ENCODE assay signal across 26 mouse cellular contexts in the genomic region with DNA sequence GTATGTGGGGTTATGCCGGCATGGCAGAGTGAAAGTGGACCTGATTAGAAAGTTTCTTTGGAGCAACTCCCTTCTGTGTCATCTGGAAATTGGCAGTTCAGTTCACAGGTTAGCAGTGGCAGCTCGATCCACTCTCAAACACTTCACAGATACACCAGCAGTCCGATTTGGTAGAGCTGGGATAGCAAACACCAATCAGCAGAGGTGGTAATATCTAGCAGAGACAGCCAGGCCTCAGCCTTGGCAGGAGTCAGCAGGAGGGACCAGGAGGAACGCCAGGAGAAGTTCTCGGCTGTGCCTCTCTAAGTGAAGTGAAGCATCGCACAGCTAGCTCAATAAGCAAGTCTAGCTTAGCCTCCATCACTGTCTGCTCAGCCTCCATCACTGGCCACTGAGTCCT.
DNase-seq lines count a peak whose midpoint lies in the region; ATAC-seq and TF ChIP-seq lines count a peak whose summit lies in the region.
"Had no signal": no experiment of that assay in that cellular context is flagged by ENCODE, and none has a peak within 500 bp of the region (broad histone marks: within the 10 kb centered on the region; RNA-seq: fewer than 3 reads in every experiment).

No protein-coding gene starts in this region.

- no peak for TF ChIP-seq CTCF in spleen, adult 2 months (IDR thresholded peaks at IDR 0.05; ENCODE audit: extremely low read depth, insufficient read depth, insufficient read length, insufficient replicate concordance)

- no peak overlapping the region for H3K4me2 ChIP-seq in heart, embryonic 13.5 days
- H3K4me2 ChIP-seq in intestine, embryonic 16.5 days (ENCODE audit: low read depth, low read length), result no peak overlapping the region
- H3K4me2 ChIP-seq: embryonic facial prominence, embryonic 12.5 days; embryonic facial prominence, embryonic 15.5 days; hindbrain, embryonic 13.5 days; intestine, embryonic 15.5 days had no signal

- H3K9ac ChIP-seq in heart, embryonic 13.5 days, result no peak overlapping the region
- no peak overlapping the region for H3K9ac ChIP-seq in intestine, embryonic 16.5 days (ENCODE audit: low read depth, low read length)
- H3K9ac ChIP-seq: embryonic facial prominence, embryonic 12.5 days; embryonic facial prominence, embryonic 15.5 days; forebrain, postnatal 0 days; hindbrain, embryonic 13.5 days; intestine, embryonic 15.5 days had no signal

- no peak for TF ChIP-seq POLR2A in spleen, adult 2 months (IDR thresholded peaks at IDR 0.05; ENCODE audit: low read depth, low read length)

- WGBS in heart, embryonic 10.5 days, result 76% methylated on average over 6 of the region's 6 CpGs
- WGBS in heart, embryonic 13.5 days, result 64% methylated on average over 6 of the region's 6 CpGs
- WGBS in spleen, adult 2 months, result 92% methylated on average over 6 of the region's 6 CpGs
- WGBS in intestine, embryonic 16.5 days, result 88% methylated on average over 6 of the region's 6 CpGs

- H3K27ac ChIP-seq in heart, embryonic 10.5 days, result peak overlapping the region; percentile 29; the same call in 1 of the 2 replicates
- H3K27ac ChIP-seq in heart, embryonic 13.5 days (replicated peaks), result peak overlapping the region; percentile 73
- H3K27ac ChIP-seq in spleen, adult 2 months (ENCODE audit: insufficient read depth, low read length), result 0 out of 2 replicates have a peak overlapping the region, but pooled peaks have one; percentile 29
- H3K27ac ChIP-seq in intestine, embryonic 16.5 days (ENCODE audit: low read length), result no peak overlapping the region
- H3K27ac ChIP-seq: embryonic facial prominence, embryonic 12.5 days; embryonic facial prominence, embryonic 15.5 days; heart, adult 2 months; hindbrain, embryonic 10.5 days; hindbrain, embryonic 13.5 days; intestine, embryonic 15.5 days had no signal

- no peaks in the 10 kb centered on the region for H3K27me3 ChIP-seq in heart, embryonic 10.5 days (ENCODE audit: insufficient read depth, poor library complexity, severe bottlenecking)
- no peaks in the 10 kb centered on the region for H3K27me3 ChIP-seq in heart, embryonic 13.5 days (replicated peaks)
- H3K27me3 ChIP-seq in spleen, adult 2 months (ENCODE audit: control insufficient read depth, insufficient read depth, low read length), result no peaks in the 10 kb centered on the region
- no peaks in the 10 kb centered on the region for H3K27me3 ChIP-seq in intestine, embryonic 16.5 days (replicated peaks; ENCODE audit: control insufficient read depth, insufficient read depth, low read length)
- H3K27me3 ChIP-seq: embryonic facial prominence, embryonic 12.5 days; embryonic facial prominence, embryonic 15.5 days; hindbrain, embryonic 13.5 days; intestine, embryonic 15.5 days had no signal

- no peaks in the 10 kb centered on the region for H3K9me3 ChIP-seq in heart, embryonic 10.5 days
- peaks cover 7% of the 10 kb centered on the region for H3K9me3 ChIP-seq in heart, embryonic 13.5 days
- no peaks in the 10 kb centered on the region for H3K9me3 ChIP-seq in intestine, embryonic 16.5 days (ENCODE audit: control insufficient read depth, low read length)
- H3K9me3 ChIP-seq: embryonic facial prominence, embryonic 12.5 days; embryonic facial prominence, embryonic 15.5 days; hindbrain, embryonic 10.5 days; hindbrain, embryonic 13.5 days; intestine, embryonic 15.5 days had no signal

- no peak for DNase-seq in heart, embryonic 10.5 days (ENCODE audit: low spot score)
- DNase-seq in heart, postnatal 25 days (ENCODE audit: low spot score), result no peak
- no peak for DNase-seq in heart, postnatal 36 days
- DNase-seq in spleen, adult 2 months (ENCODE audit: low read depth in 1 of 2, low spot score in 2 of 2), result no peak
- DNase-seq in spleen, adult 12 weeks (ENCODE audit: low spot score), result no peak
- DNase-seq: adrenal gland, adult 2 months; adrenal gland, postnatal 14 days; cerebellum, adult 11 months; cerebellum, adult 2 months; cerebellum, adult 9-11 months; cerebellum, postnatal 25 days; forebrain, postnatal 0 days; gastrocnemius, postnatal 14 days; kidney, adult 18-20 months; kidney, adult 9 months had no signal

- ATAC-seq in heart, embryonic 13.5 days (ENCODE audit: extremely low read depth, insufficient number of reproducible peaks, low FRiP score, low TSS enrichment), result no peak
- ATAC-seq in intestine, embryonic 16.5 days, result no peak
- ATAC-seq: CD4-positive, CD25-positive, alpha-beta regulatory T cell, adult 4 months; forebrain, embryonic 14.5 days; forebrain, postnatal 0 days; hindbrain, embryonic 16.5 days; intestine, embryonic 15.5 days had no signal

- H3K36me3 ChIP-seq in heart, embryonic 10.5 days, result no peaks in the 10 kb centered on the region
- peaks cover 10% of the 10 kb centered on the region for H3K36me3 ChIP-seq in heart, embryonic 13.5 days
- no peaks in the 10 kb centered on the region for H3K36me3 ChIP-seq in spleen, adult 2 months (ENCODE audit: control insufficient read depth, insufficient read depth, low read length)
- no peaks in the 10 kb centered on the region for H3K36me3 ChIP-seq in intestine, embryonic 16.5 days (ENCODE audit: control insufficient read depth, insufficient read depth, low read length)
- H3K36me3 ChIP-seq: embryonic facial prominence, embryonic 12.5 days; embryonic facial prominence, embryonic 15.5 days; hindbrain, embryonic 10.5 days; hindbrain, embryonic 13.5 days; intestine, embryonic 15.5 days had no signal

- H3K4me3 ChIP-seq in heart, embryonic 10.5 days, result no peak overlapping the region
- H3K4me3 ChIP-seq in heart, embryonic 13.5 days, result no peak overlapping the region
- no peak overlapping the region for H3K4me3 ChIP-seq in spleen, adult 2 months (ENCODE audit: extremely low read depth, insufficient read depth, insufficient read length)
- no peak overlapping the region for H3K4me3 ChIP-seq in intestine, embryonic 16.5 days (ENCODE audit: low read length)
- H3K4me3 ChIP-seq: embryonic facial prominence, embryonic 12.5 days; embryonic facial prominence, embryonic 15.5 days; heart, adult 2 months; hindbrain, embryonic 10.5 days; hindbrain, embryonic 13.5 days; intestine, embryonic 15.5 days had no signal

- peaks cover 16% of the 10 kb centered on the region for H3K4me1 ChIP-seq in heart, embryonic 10.5 days
- H3K4me1 ChIP-seq in heart, embryonic 13.5 days, result peaks cover 41% of the 10 kb centered on the region
- H3K4me1 ChIP-seq in spleen, adult 2 months (ENCODE audit: control insufficient read depth, insufficient read depth, insufficient read length), result no peaks in the 10 kb centered on the region
- no peaks in the 10 kb centered on the region for H3K4me1 ChIP-seq in intestine, embryonic 16.5 days (ENCODE audit: control insufficient read depth, insufficient read depth, low read length)
- H3K4me1 ChIP-seq: hindbrain, embryonic 13.5 days; intestine, embryonic 15.5 days had no signal

- intact Hi-C loops in heart, postnatal 25 days (cut with DNase I), result no loop called here
- intact Hi-C loops in heart, postnatal 36 days (cut with DNase I), result no loop called here
